Mouse (Mus musculus): ENCODE results near the gene Ifna15. TPM values are rescaled to one million over a fixed set of nuclear protein-coding genes. Genes with fewer than 3 reads are reported as not detected.

Ifna15 gene
- polyA plus RNA-seq, 1 experiment = not detected

- H3K27ac ChIP-seq (ENCODE audit: insufficient read depth, low read length) = no peak overlapping the region
- TF ChIP-seq CTCF (IDR thresholded peaks at IDR 0.05; ENCODE audit: borderline replicate concordance, insufficient read depth, low read length) (no peak), POLR2A (IDR thresholded peaks at IDR 0.05; ENCODE audit: low read depth, low read length) (no peak)
- H3K4me3 ChIP-seq (ENCODE audit: insufficient read depth, low read length) = no peak overlapping the region
- H3K4me1 ChIP-seq (ENCODE audit: control insufficient read depth, insufficient read depth, low read length) = peaks cover 12% of the 10 kb centered on the region; the same call in 1 of the 2 replicates
Observed at GRCm38 (mm10) chr4:88535742-88536141, 22.3 kb downstream of the Ifna15 start.

GRCm38 (mm10) chr4:88534903-88535302, 23.1 kb downstream of the Ifna15 start:
- TF ChIP-seq POLR2A (IDR thresholded peaks at IDR 0.05; ENCODE audit: low read depth, low read length) = no peak
- TF ChIP-seq CTCF (IDR thresholded peaks at IDR 0.05; ENCODE audit: borderline replicate concordance, insufficient read depth, low read length) = no peak
- H3K4me1 ChIP-seq (ENCODE audit: control insufficient read depth, insufficient read depth, low read length) = peaks cover 12% of the 10 kb centered on the region; the same call in 1 of the 2 replicates
- H3K27ac ChIP-seq (ENCODE audit: insufficient read depth, low read length) = no peak overlapping the region
- H3K4me3 ChIP-seq (ENCODE audit: insufficient read depth, low read length) = no peak overlapping the region

- H3K4me3 ChIP-seq (ENCODE audit: insufficient read depth, low read length) = no peak overlapping the region
- H3K27ac ChIP-seq (ENCODE audit: insufficient read depth, low read length) = no peak overlapping the region
- H3K4me1 ChIP-seq (ENCODE audit: control insufficient read depth, insufficient read depth, low read length) = peaks cover 14% of the 10 kb centered on the region; the same call in 1 of the 2 replicates
- no peak for TF ChIP-seq POLR2A (IDR thresholded peaks at IDR 0.05; ENCODE audit: low read depth, low read length)
Observed at GRCm38 (mm10) chr4:88533499-88533898, 24.5 kb downstream of the Ifna15 start.

GRCm38 (mm10) chr4:88530892-88531291, 27.2 kb downstream of the Ifna15 start:
- peak overlapping the region; percentile 100 for H3K27ac ChIP-seq (ENCODE audit: insufficient read depth, low read length)
- TF ChIP-seq POLR2A (IDR thresholded peaks at IDR 0.05; ENCODE audit: low read depth, low read length) (no peak), CTCF (IDR thresholded peaks at IDR 0.05; ENCODE audit: borderline replicate concordance, insufficient read depth, low read length) (no peak)
- 0 out of 2 replicates have a peak, but pooled peaks cover 5% of the 10 kb centered on the region for H3K4me1 ChIP-seq (ENCODE audit: control insufficient read depth, insufficient read depth, low read length)
- H3K4me3 ChIP-seq (ENCODE audit: insufficient read depth, low read length) = no peak overlapping the region

GRCm38 (mm10) chr4:88530271-88530670, 27.8 kb downstream of the Ifna15 start:
- peak overlapping the region; percentile 100 for H3K27ac ChIP-seq (ENCODE audit: insufficient read depth, low read length)
- no peak overlapping the region for H3K4me3 ChIP-seq (ENCODE audit: insufficient read depth, low read length)
- TF ChIP-seq CTCF (IDR thresholded peaks at IDR 0.05; ENCODE audit: borderline replicate concordance, insufficient read depth, low read length) = no peak
- no peak for TF ChIP-seq POLR2A (IDR thresholded peaks at IDR 0.05; ENCODE audit: low read depth, low read length)
- 0 out of 2 replicates have a peak, but pooled peaks cover 5% of the 10 kb centered on the region for H3K4me1 ChIP-seq (ENCODE audit: control insufficient read depth, insufficient read depth, low read length)

- 0 out of 2 replicates have a peak, but pooled peaks cover 5% of the 10 kb centered on the region for H3K4me1 ChIP-seq (ENCODE audit: control insufficient read depth, insufficient read depth, low read length)
- TF ChIP-seq POLR2A (IDR thresholded peaks at IDR 0.05; ENCODE audit: low read depth, low read length) = no peak
- no peak for TF ChIP-seq CTCF (IDR thresholded peaks at IDR 0.05; ENCODE audit: borderline replicate concordance, insufficient read depth, low read length)
- no peak overlapping the region for H3K27ac ChIP-seq (ENCODE audit: insufficient read depth, low read length)
- H3K4me3 ChIP-seq (ENCODE audit: insufficient read depth, low read length) = no peak overlapping the region
Observed at GRCm38 (mm10) chr4:88526379-88527049, 31.5 kb downstream of the Ifna15 start.

- Histone ChIP-seq H3K4me3 (ENCODE audit: insufficient read depth, low read length) (no peak overlapping the region), H3K4me1 (ENCODE audit: control insufficient read depth, insufficient read depth, low read length) (0 out of 2 replicates have a peak, but pooled peaks cover 2% of the 10 kb centered on the region), H3K27ac (ENCODE audit: insufficient read depth, low read length) (no peak overlapping the region)
- TF ChIP-seq CTCF (IDR thresholded peaks at IDR 0.05; ENCODE audit: borderline replicate concordance, insufficient read depth, low read length) = no peak
- no peak for TF ChIP-seq POLR2A (IDR thresholded peaks at IDR 0.05; ENCODE audit: low read depth, low read length)
Observed at GRCm38 (mm10) chr4:88525393-88525792, 32.7 kb downstream of the Ifna15 start.

GRCm38 (mm10) chr4:88523241-88523640, 34.8 kb downstream of the Ifna15 start:
- Histone ChIP-seq H3K27ac (ENCODE audit: insufficient read depth, low read length) (no peak overlapping the region), H3K4me1 (ENCODE audit: control insufficient read depth, insufficient read depth, low read length) (no peaks in the 10 kb centered on the region), H3K4me3 (ENCODE audit: insufficient read depth, low read length) (no peak overlapping the region)
- no peak for TF ChIP-seq CTCF (IDR thresholded peaks at IDR 0.05; ENCODE audit: borderline replicate concordance, insufficient read depth, low read length)
- no peak for TF ChIP-seq POLR2A (IDR thresholded peaks at IDR 0.05; ENCODE audit: low read depth, low read length)

GRCm38 (mm10) chr4:88522674-88523073, 35.4 kb downstream of the Ifna15 start, which contains the start of gene Ifnb1:
Ifnb1 (minus strand) TSS chr4:88522774.
- Histone ChIP-seq H3K4me3 (ENCODE audit: insufficient read depth, low read length) (no peak within 1 kb of the TSS), H3K27ac (ENCODE audit: insufficient read depth, low read length) (no peak within 1 kb of the TSS), H3K4me1 (ENCODE audit: control insufficient read depth, insufficient read depth, low read length) (no peaks in the 10 kb centered on the region)
- TF ChIP-seq POLR2A (IDR thresholded peaks at IDR 0.05; ENCODE audit: low read depth, low read length) (no peak), CTCF (IDR thresholded peaks at IDR 0.05; ENCODE audit: borderline replicate concordance, insufficient read depth, low read length) (no peak)

GRCm38 (mm10) chr4:88517957-88518356, 40.1 kb downstream of the Ifna15 start:
- TF ChIP-seq POLR2A (IDR thresholded peaks at IDR 0.05; ENCODE audit: low read depth, low read length) (no peak), CTCF (IDR thresholded peaks at IDR 0.05; ENCODE audit: borderline replicate concordance, insufficient read depth, low read length) (no peak)
- H3K27ac ChIP-seq (ENCODE audit: insufficient read depth, low read length) = no peak overlapping the region
- H3K4me1 ChIP-seq (ENCODE audit: control insufficient read depth, insufficient read depth, low read length) = peaks cover 3% of the 10 kb centered on the region
- no peak overlapping the region for H3K4me3 ChIP-seq (ENCODE audit: insufficient read depth, low read length)
